Mouse (Mus musculus): ENCODE measurements at regions not wholly inside any gene's neighbourhood (a gene's known extent, or its start where the extent isn't known, plus 50 kb on each side); places are given as distances from the start of the nearest gene placed in this dataset.
A peak's percentile ranks its signal among the peaks of the same experiment; 100 is the strongest.

GRCm38 (mm10) chr13:14789827-14790226, 159.9 kb downstream of the AW209491 start:
- no peak for DNase-seq (ENCODE audit: extremely low spot score in 1 of 2, low spot score in 1 of 2)

- DNase-seq (ENCODE audit: extremely low spot score in 1 of 2, low spot score in 1 of 2): peak in 1 of 2 experiments; percentile 2
These were observed 170.3 kb downstream of the AW209491 start for GRCm38 (mm10) chr13:14800246-14800645.

- no peak for DNase-seq (ENCODE audit: extremely low spot score in 1 of 2, low spot score in 1 of 2)
These were observed 171.1 kb downstream of the AW209491 start for GRCm38 (mm10) chr13:14801020-14801419.

DNA sequence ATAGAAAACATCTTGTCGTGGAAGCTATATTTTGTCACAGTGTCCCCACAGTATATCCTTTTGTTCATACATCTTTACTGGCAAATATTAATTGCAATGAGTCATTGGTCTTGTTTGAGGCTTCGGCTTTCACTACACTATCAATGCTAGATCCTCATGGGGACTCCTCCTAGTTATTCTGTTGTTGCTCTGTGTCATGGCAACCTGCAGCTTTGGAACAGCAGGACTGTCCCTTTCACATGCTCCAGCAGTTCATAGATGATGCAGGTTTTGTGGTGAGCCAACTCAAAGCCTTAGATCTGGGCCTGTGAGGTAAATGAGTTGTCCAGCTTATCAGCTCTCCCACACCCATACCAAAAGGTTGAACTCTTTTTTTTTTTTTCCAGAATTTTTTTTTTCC, 172.4 kb downstream of the AW209491 start:
- no peak for DNase-seq (ENCODE audit: extremely low spot score in 1 of 2, low spot score in 1 of 2)

GRCm38 (mm10) chr13:14835362-14835761, 205.4 kb downstream of the AW209491 start:
- DNase-seq (ENCODE audit: extremely low spot score in 1 of 2, low spot score in 1 of 2): no peak
